Mouse (Mus musculus) bone marrow, adult 2 months (tissue): ENCODE measurements around the gene Rassf8. TPM values are rescaled to one million over a fixed set of nuclear protein-coding genes. Genes with fewer than 3 reads are reported as not detected.

Experiments used
- H3K27ac ChIP-seq: fragments of 200-500 bp; 2 replicates; pipeline ENCODE4 v1.5.1; 2012; ENCODE audit warnings: low read depth, mild to moderate bottlenecking, control low read depth, inconsistent platforms, low read length; ENCODE audit not compliant: control insufficient read depth, poor library complexity, insufficient read depth
- H3K4me1 ChIP-seq: fragments of 200-500 bp; 2 replicates; pipeline ENCODE4 v1.6.1; 2011; ENCODE audit warnings: low read length; ENCODE audit not compliant: control insufficient read depth, insufficient read depth
- H3K4me3 ChIP-seq: fragments of 200-500 bp; replicated peaks from 2 replicates; pipeline ENCODE3; 2011; ENCODE audit warnings: mild to moderate bottlenecking, low read depth, low read length, control low read depth; ENCODE audit not compliant: control insufficient read depth
- CTCF ChIP-seq: fragments of 200-500 bp; IDR thresholded peaks from 2 replicates; pipeline ENCODE4 v1.5.1; 2011; ENCODE audit warnings: low read length, control low read depth; ENCODE audit not compliant: control insufficient read depth, insufficient read depth
- POLR2A ChIP-seq: fragments of 200-500 bp; IDR thresholded peaks from 2 replicates; pipeline ENCODE4 v1.6.1; 2011; ENCODE audit warnings: low read depth, mild to moderate bottlenecking, control low read depth, low read length, borderline replicate concordance; ENCODE audit not compliant: control insufficient read depth
- WGBS: fragments of 180-500 bp; shearing (Covaris S2); methylation state at CpG from one replicate; pipeline ENCODE4 v1.1.7; 2018; 5-methylcytosine and 5-hydroxymethylcytosine counted together
- polyA plus RNA-seq: library from polyadenylated mRNA; stranded (reverse); fragments of >200 nt; gene quantifications from 2 replicates; pipeline ENCODE4 v1.2.4, GENCODE M21; 2011; ENCODE audit warnings: low replicate concordance; ENCODE audit not compliant: missing spikeins, insufficient read depth, insufficient read length

Gene Rassf8
- polyA plus RNA-seq, 1 experiment, result 3.5 TPM

GRCm38 (mm10) chr6:145755942-145756639 lies 9.5 kb downstream of the Rassf8 start:
- H3K27ac ChIP-seq, result no peak overlapping the region
- no peak overlapping the region for H3K4me3 ChIP-seq
- TF ChIP-seq CTCF (no peak), POLR2A (no peak)
- 91% methylated on average over 14 of the region's 14 CpGs for WGBS
- no peaks in the 10 kb centered on the region; the same call in 1 of the 2 replicates for H3K4me1 ChIP-seq

- WGBS, result 89% methylated on average over 6 of the region's 6 CpGs
- Histone ChIP-seq H3K4me1 (no peaks in the 10 kb centered on the region; the same call in 1 of the 2 replicates), H3K4me3 (no peak overlapping the region), H3K27ac (no peak overlapping the region)
- TF ChIP-seq CTCF (no peak), POLR2A (no peak)
Observed at GRCm38 (mm10) chr6:145756640-145757005, 10.1 kb downstream of the Rassf8 start.

- Histone ChIP-seq H3K4me1 (no peaks in the 10 kb centered on the region; the same call in 1 of the 2 replicates), H3K4me3 (no peak overlapping the region), H3K27ac (no peak overlapping the region)
- no peak for TF ChIP-seq CTCF
- TF ChIP-seq POLR2A, result no peak
- WGBS, result 88% methylated on average over 3 of the region's 3 CpGs
Observed at GRCm38 (mm10) chr6:145757346-145757745, 10.8 kb downstream of the Rassf8 start.

- H3K4me1 ChIP-seq, result no peaks in the 10 kb centered on the region; the same call in 1 of the 2 replicates
- no peak for TF ChIP-seq POLR2A
- TF ChIP-seq CTCF, result no peak
- H3K4me3 ChIP-seq, result no peak overlapping the region
- WGBS, result 79% methylated on average over 10 of the region's 10 CpGs
- no peak overlapping the region for H3K27ac ChIP-seq
Observed at GRCm38 (mm10) chr6:145758685-145759084, 12.1 kb downstream of the Rassf8 start.

- Histone ChIP-seq H3K4me3 (no peak overlapping the region), H3K27ac (no peak overlapping the region), H3K4me1 (peaks cover 2% of the 10 kb centered on the region)
- 81% methylated on average over 2 of the region's 2 CpGs for WGBS
- TF ChIP-seq POLR2A (no peak), CTCF (no peak)
Observed at GRCm38 (mm10) chr6:145759432-145759831, 12.9 kb downstream of the Rassf8 start.

- no peak for TF ChIP-seq POLR2A
- no peak for TF ChIP-seq CTCF
- WGBS, result 59% methylated on average over 4 of the region's 4 CpGs
- Histone ChIP-seq H3K27ac (no peak overlapping the region), H3K4me3 (no peak overlapping the region), H3K4me1 (peaks cover 4% of the 10 kb centered on the region)
Observed at GRCm38 (mm10) chr6:145760246-145761016, 13.9 kb downstream of the Rassf8 start.

- TF ChIP-seq POLR2A (no peak), CTCF (no peak)
- WGBS, result 73% methylated on average over 3 of the region's 3 CpGs
- Histone ChIP-seq H3K27ac (no peak overlapping the region), H3K4me1 (peaks cover 4% of the 10 kb centered on the region), H3K4me3 (no peak overlapping the region)
Observed at GRCm38 (mm10) chr6:145761151-145761935, 14.8 kb downstream of the Rassf8 start.

- Histone ChIP-seq H3K4me3 (no peak overlapping the region), H3K27ac (no peak overlapping the region), H3K4me1 (peaks cover 7% of the 10 kb centered on the region)
- WGBS, result 65% methylated on average over 3 of the region's 3 CpGs
- TF ChIP-seq CTCF (no peak), POLR2A (no peak)
Observed at GRCm38 (mm10) chr6:145762016-145762415, 15.5 kb downstream of the Rassf8 start.
